Mouse (Mus musculus): ENCODE measurements at regions not wholly inside any gene's neighbourhood (a gene's known extent, or its start where the extent isn't known, plus 50 kb on each side); places are given as distances from the start of the nearest gene placed in this dataset.
A peak's percentile ranks its signal among the peaks of the same experiment; 100 is the strongest.

- DNase-seq (ENCODE audit: low spot score): no peak
These were observed 1380.4 kb upstream of the Cdh8 start for GRCm38 (mm10) chr8:100796628-100797027.

- no peak for DNase-seq (ENCODE audit: low spot score)
These were observed 1377.7 kb upstream of the Cdh8 start for GRCm38 (mm10) chr8:100793951-100794350.

GRCm38 (mm10) chr8:100790592-100791141, 1374.4 kb upstream of the Cdh8 start:
- no peak for DNase-seq (ENCODE audit: low spot score)

- no peak for DNase-seq (ENCODE audit: low spot score)
These were observed 1371.9 kb upstream of the Cdh8 start for GRCm38 (mm10) chr8:100788132-100788531.

- DNase-seq (ENCODE audit: low spot score): peak; percentile 9
These were observed 1356.6 kb upstream of the Cdh8 start for GRCm38 (mm10) chr8:100772742-100773370.

GRCm38 (mm10) chr8:100769617-100770016, 1353.3 kb upstream of the Cdh8 start:
- DNase-seq (ENCODE audit: low spot score): no peak

GRCm38 (mm10) chr8:100733927-100734326, 1317.7 kb upstream of the Cdh8 start:
- DNase-seq (ENCODE audit: low spot score): no peak

- no peak for DNase-seq (ENCODE audit: low spot score)
These were observed 1286.1 kb upstream of the Cdh8 start for GRCm38 (mm10) chr8:100702365-100702764.

GRCm38 (mm10) chr8:100695043-100695442, 1278.8 kb upstream of the Cdh8 start:
- no peak for DNase-seq (ENCODE audit: low spot score)

- no peak for DNase-seq (ENCODE audit: low spot score)
These were observed 1262.3 kb upstream of the Cdh8 start for GRCm38 (mm10) chr8:100678580-100678979.

Measured in testis, postnatal 14 days (tissue).